Mouse (Mus musculus): Measurements from ENCODE around the gene Hdac4. TPM values are rescaled to one million over a fixed set of nuclear protein-coding genes. Genes with fewer than 3 reads are reported as not detected.

The Hdac4 gene
- polyA plus RNA-seq, 1 experiment from 2014 or later = 38.0 TPM

GRCm38 (mm10) chr1:92087821-92088220 lies 107.7 kb downstream of the Hdac4 start:
- ATAC-seq (ENCODE audit: low read depth) = no peak
- WGBS = 82% methylated on average over 2 of the region's 2 CpGs
- H3K9me3 ChIP-seq (ENCODE audit: control insufficient read depth, low read length) = no peaks in the 10 kb centered on the region
- H3K36me3 ChIP-seq (ENCODE audit: control insufficient read depth, insufficient read depth, low read length) = no peaks in the 10 kb centered on the region
- no peak overlapping the region for H3K4me3 ChIP-seq (ENCODE audit: low read depth, low read length)
- H3K27me3 ChIP-seq (ENCODE audit: control insufficient read depth, insufficient read depth, low read length) = no peaks in the 10 kb centered on the region
- H3K27ac ChIP-seq (ENCODE audit: low read depth, low read length) = no peak overlapping the region
- H3K4me2 ChIP-seq (ENCODE audit: low read depth, low read length) = no peak overlapping the region
- 0 out of 2 replicates have a peak, but pooled peaks cover 6% of the 10 kb centered on the region for H3K4me1 ChIP-seq (ENCODE audit: control insufficient read depth, insufficient read depth, low read length)
- no peak overlapping the region for H3K9ac ChIP-seq (replicated peaks; ENCODE audit: low read depth, low read length)

GRCm38 (mm10) chr1:92087343-92087742 lies 108.2 kb downstream of the Hdac4 start:
- no peak for ATAC-seq (ENCODE audit: low read depth)
- WGBS = 88% methylated on average over 2 of the region's 2 CpGs
- H3K27ac ChIP-seq (ENCODE audit: low read depth, low read length) = no peak overlapping the region

DNA sequence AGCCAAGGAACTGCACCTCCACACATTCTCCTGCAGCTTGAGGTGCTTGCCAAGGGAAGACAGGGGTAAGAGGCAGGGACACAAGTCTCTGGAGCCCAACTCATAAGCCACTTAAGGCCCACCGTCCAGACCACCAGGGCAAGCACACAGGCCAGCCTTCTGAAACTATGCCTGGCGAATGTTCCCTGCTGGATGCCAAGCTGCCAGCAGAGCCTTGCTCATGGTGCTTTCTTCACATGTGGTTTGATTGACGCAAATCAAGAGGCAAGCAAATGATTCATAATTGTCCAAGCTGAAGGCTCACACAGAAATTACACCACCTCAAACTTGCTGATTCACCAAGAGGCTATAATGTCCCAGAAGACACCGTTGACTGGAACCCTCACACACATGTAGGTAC lies 108.7 kb downstream of the Hdac4 start:
- H3K4me1 ChIP-seq (ENCODE audit: control insufficient read depth, insufficient read depth, low read length) = 0 out of 2 replicates have a peak, but pooled peaks cover 6% of the 10 kb centered on the region

More at GRCm38 (mm10) chr1:92087343-92087742, 108.2 kb downstream of the Hdac4 start:
- Histone ChIP-seq H3K4me1 (ENCODE audit: control insufficient read depth, insufficient read depth, low read length) (0 out of 2 replicates have a peak, but pooled peaks cover 6% of the 10 kb centered on the region), H3K9ac (replicated peaks; ENCODE audit: low read depth, low read length) (no peak overlapping the region), H3K36me3 (ENCODE audit: control insufficient read depth, insufficient read depth, low read length) (no peaks in the 10 kb centered on the region), H3K4me3 (ENCODE audit: low read depth, low read length) (no peak overlapping the region), H3K27me3 (ENCODE audit: control insufficient read depth, insufficient read depth, low read length) (no peaks in the 10 kb centered on the region), H3K9me3 (ENCODE audit: control insufficient read depth, low read length) (no peaks in the 10 kb centered on the region), H3K4me2 (ENCODE audit: low read depth, low read length) (no peak overlapping the region)

GRCm38 (mm10) chr1:92086277-92086813 lies 109.2 kb downstream of the Hdac4 start:
- Histone ChIP-seq H3K4me3 (ENCODE audit: low read depth, low read length) (no peak overlapping the region), H3K9me3 (ENCODE audit: control insufficient read depth, low read length) (no peaks in the 10 kb centered on the region), H3K4me1 (ENCODE audit: control insufficient read depth, insufficient read depth, low read length) (0 out of 2 replicates have a peak, but pooled peaks cover 6% of the 10 kb centered on the region), H3K4me2 (ENCODE audit: low read depth, low read length) (no peak overlapping the region), H3K36me3 (ENCODE audit: control insufficient read depth, insufficient read depth, low read length) (no peaks in the 10 kb centered on the region), H3K27me3 (ENCODE audit: control insufficient read depth, insufficient read depth, low read length) (no peaks in the 10 kb centered on the region), H3K27ac (ENCODE audit: low read depth, low read length) (no peak overlapping the region), H3K9ac (replicated peaks; ENCODE audit: low read depth, low read length) (no peak overlapping the region)
- 22% methylated on average over 1 of the region's 1 CpGs for WGBS
- no peak for ATAC-seq (ENCODE audit: low read depth)

More for the DNA sequence above, 108.7 kb downstream of the Hdac4 start:
- Histone ChIP-seq H3K36me3 (ENCODE audit: control insufficient read depth, insufficient read depth, low read length) (no peaks in the 10 kb centered on the region), H3K4me2 (ENCODE audit: low read depth, low read length) (no peak overlapping the region), H3K9me3 (ENCODE audit: control insufficient read depth, low read length) (no peaks in the 10 kb centered on the region), H3K4me3 (ENCODE audit: low read depth, low read length) (no peak overlapping the region), H3K9ac (replicated peaks; ENCODE audit: low read depth, low read length) (no peak overlapping the region), H3K27me3 (ENCODE audit: control insufficient read depth, insufficient read depth, low read length) (no peaks in the 10 kb centered on the region), H3K27ac (ENCODE audit: low read depth, low read length) (no peak overlapping the region)
- 92% methylated on average over 4 of the region's 4 CpGs for WGBS
- no peak for ATAC-seq (ENCODE audit: low read depth)

DNA sequence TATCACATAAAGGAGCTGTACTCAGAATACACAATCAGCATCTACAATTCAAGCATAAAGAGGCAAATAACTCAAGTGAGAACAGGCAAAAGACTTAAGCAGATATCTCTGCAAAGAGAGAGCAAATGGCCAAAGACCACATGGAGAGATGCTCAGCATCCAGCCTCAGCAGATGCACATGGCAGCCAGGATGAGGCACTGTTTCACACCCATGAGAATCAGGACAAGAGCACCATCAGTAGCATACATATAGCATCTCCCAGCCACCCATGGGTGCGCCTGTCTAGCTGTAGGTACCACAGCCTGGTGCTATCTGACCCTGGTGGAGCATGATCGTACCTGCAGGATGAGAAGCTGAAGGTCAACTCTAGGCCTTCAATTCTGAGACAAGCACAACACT lies 110.8 kb downstream of the Hdac4 start:
- Histone ChIP-seq H3K27me3 (ENCODE audit: control insufficient read depth, insufficient read depth, low read length) (no peaks in the 10 kb centered on the region), H3K9me3 (ENCODE audit: control insufficient read depth, low read length) (no peaks in the 10 kb centered on the region), H3K4me2 (ENCODE audit: low read depth, low read length) (no peak overlapping the region), H3K36me3 (ENCODE audit: control insufficient read depth, insufficient read depth, low read length) (no peaks in the 10 kb centered on the region), H3K27ac (ENCODE audit: low read depth, low read length) (no peak overlapping the region), H3K4me3 (ENCODE audit: low read depth, low read length) (no peak overlapping the region), H3K9ac (replicated peaks; ENCODE audit: low read depth, low read length) (no peak overlapping the region), H3K4me1 (ENCODE audit: control insufficient read depth, insufficient read depth, low read length) (0 out of 2 replicates have a peak, but pooled peaks cover 6% of the 10 kb centered on the region)
- ATAC-seq (ENCODE audit: low read depth) = no peak
- WGBS = 93% methylated on average over 2 of the region's 2 CpGs

GRCm38 (mm10) chr1:92084004-92084403 lies 111.5 kb downstream of the Hdac4 start:
- Histone ChIP-seq H3K4me2 (ENCODE audit: low read depth, low read length) (no peak overlapping the region), H3K9me3 (ENCODE audit: control insufficient read depth, low read length) (no peaks in the 10 kb centered on the region), H3K27me3 (ENCODE audit: control insufficient read depth, insufficient read depth, low read length) (no peaks in the 10 kb centered on the region), H3K36me3 (ENCODE audit: control insufficient read depth, insufficient read depth, low read length) (no peaks in the 10 kb centered on the region), H3K4me1 (ENCODE audit: control insufficient read depth, insufficient read depth, low read length) (0 out of 2 replicates have a peak, but pooled peaks cover 6% of the 10 kb centered on the region), H3K4me3 (ENCODE audit: low read depth, low read length) (no peak overlapping the region), H3K27ac (ENCODE audit: low read depth, low read length) (no peak overlapping the region), H3K9ac (replicated peaks; ENCODE audit: low read depth, low read length) (no peak overlapping the region)
- WGBS = 46% methylated on average over 3 of the region's 3 CpGs
- no peak for ATAC-seq (ENCODE audit: low read depth)

GRCm38 (mm10) chr1:92082837-92083541 lies 112.5 kb downstream of the Hdac4 start:
- WGBS = 68% methylated on average over 6 of the region's 6 CpGs
- H3K4me1 ChIP-seq (ENCODE audit: control insufficient read depth, insufficient read depth, low read length) = 0 out of 2 replicates have a peak, but pooled peaks cover 6% of the 10 kb centered on the region
- no peaks in the 10 kb centered on the region for H3K36me3 ChIP-seq (ENCODE audit: control insufficient read depth, insufficient read depth, low read length)
- H3K27ac ChIP-seq (ENCODE audit: low read depth, low read length) = no peak overlapping the region
- H3K4me2 ChIP-seq (ENCODE audit: low read depth, low read length) = no peak overlapping the region
- ATAC-seq (ENCODE audit: low read depth) = no peak
- no peak overlapping the region for H3K9ac ChIP-seq (replicated peaks; ENCODE audit: low read depth, low read length)
- no peaks in the 10 kb centered on the region for H3K27me3 ChIP-seq (ENCODE audit: control insufficient read depth, insufficient read depth, low read length)
- no peaks in the 10 kb centered on the region for H3K9me3 ChIP-seq (ENCODE audit: control insufficient read depth, low read length)
- no peak overlapping the region for H3K4me3 ChIP-seq (ENCODE audit: low read depth, low read length)

DNA sequence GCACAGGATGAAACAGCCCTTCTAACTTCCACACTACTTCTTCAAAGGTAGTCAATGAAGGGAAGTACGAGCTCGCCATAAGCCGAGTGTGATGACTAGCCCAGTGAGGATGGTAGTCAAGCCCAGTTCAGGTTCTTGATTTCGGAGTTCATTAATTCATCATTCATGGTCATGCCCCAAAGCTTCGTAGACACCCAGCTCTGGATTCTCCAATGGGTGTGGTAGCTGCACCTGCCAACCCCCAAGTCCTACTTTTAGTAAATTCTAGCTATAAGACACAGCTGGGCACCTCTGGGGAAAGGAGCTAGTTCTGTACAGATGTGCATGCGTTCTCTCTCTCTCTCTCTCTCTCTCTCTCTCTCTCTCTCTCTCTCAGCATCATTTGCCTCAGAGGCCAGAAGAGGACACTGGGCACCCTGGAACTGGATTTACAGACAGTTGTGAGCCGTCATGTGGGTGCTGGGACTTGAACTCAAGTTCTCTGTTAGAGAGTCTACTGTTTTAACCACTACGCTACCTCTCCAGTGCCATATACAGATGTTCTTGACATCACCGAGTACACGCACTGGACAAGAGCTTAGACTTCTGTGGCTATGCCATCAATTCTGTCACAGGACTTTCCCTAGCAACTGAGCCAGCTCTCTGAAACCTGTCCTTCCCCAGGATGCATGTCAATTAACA lies 113.2 kb downstream of the Hdac4 start:
- no peak for ATAC-seq (ENCODE audit: low read depth)
- Histone ChIP-seq H3K27me3 (ENCODE audit: control insufficient read depth, insufficient read depth, low read length) (no peaks in the 10 kb centered on the region), H3K4me3 (ENCODE audit: low read depth, low read length) (no peak overlapping the region), H3K4me2 (ENCODE audit: low read depth, low read length) (no peak overlapping the region), H3K9me3 (ENCODE audit: control insufficient read depth, low read length) (no peaks in the 10 kb centered on the region), H3K4me1 (ENCODE audit: control insufficient read depth, insufficient read depth, low read length) (0 out of 2 replicates have a peak, but pooled peaks cover 6% of the 10 kb centered on the region), H3K27ac (ENCODE audit: low read depth, low read length) (no peak overlapping the region), H3K36me3 (ENCODE audit: control insufficient read depth, insufficient read depth, low read length) (no peaks in the 10 kb centered on the region), H3K9ac (replicated peaks; ENCODE audit: low read depth, low read length) (no peak overlapping the region)
- WGBS = 93% methylated on average over 10 of the region's 10 CpGs

All from neural tube, embryonic 14.5 days (tissue).